Mouse (Mus musculus) lung, postnatal 14 days (tissue): ENCODE measurements around the gene Wapl.

Source experiments
- DNase-seq: peaks from one replicate; pipeline ENCODE4 v3.0.0; 2021

Gene Wapl

GRCm38 (mm10) chr14:34697376-34697775, 23.6 kb downstream of the Wapl start:
- DNase-seq: no peak

GRCm38 (mm10) chr14:34710209-34710608, 36.5 kb downstream of the Wapl start:
- DNase-seq: no peak

- no peak for DNase-seq
These were observed 38.3 kb downstream of the Wapl start for GRCm38 (mm10) chr14:34712027-34712426.

GRCm38 (mm10) chr14:34712857-34713256, 39.1 kb downstream of the Wapl start:
- DNase-seq: no peak

- no peak for DNase-seq
These were observed 44.4 kb downstream of the Wapl start for GRCm38 (mm10) chr14:34718150-34718549.

GRCm38 (mm10) chr14:34727709-34728108, 54.0 kb downstream of the Wapl start:
- no peak for DNase-seq

GRCm38 (mm10) chr14:34735405-34735804, 61.7 kb downstream of the Wapl start:
- DNase-seq: no peak

GRCm38 (mm10) chr14:34745401-34745800, 71.7 kb downstream of the Wapl start:
- DNase-seq: no peak

GRCm38 (mm10) chr14:34755731-34756130, 82.0 kb downstream of the Wapl start:
- no peak for DNase-seq

- no peak for DNase-seq
These were observed 86.2 kb downstream of the Wapl start for GRCm38 (mm10) chr14:34759938-34760337.

GRCm38 (mm10) chr14:34761082-34761959, 87.6 kb downstream of the Wapl start:
- DNase-seq: no peak

- no peak for DNase-seq
These were observed 89.0 kb downstream of the Wapl start for GRCm38 (mm10) chr14:34762682-34763081.

GRCm38 (mm10) chr14:34763771-34764539, 90.2 kb downstream of the Wapl start:
- DNase-seq: no peak

GRCm38 (mm10) chr14:34764908-34765307, 91.2 kb downstream of the Wapl start:
- DNase-seq: no peak

GRCm38 (mm10) chr14:34765380-34765779, 91.7 kb downstream of the Wapl start:
- DNase-seq: no peak

- DNase-seq: no peak
These were observed 92.5 kb downstream of the Wapl start for GRCm38 (mm10) chr14:34766181-34766580.

- DNase-seq: peak; percentile 80
These were observed 94.6 kb downstream of the Wapl start for GRCm38 (mm10) chr14:34768373-34768772.

- peak; percentile 78 for DNase-seq
These were observed 95.4 kb downstream of the Wapl start for GRCm38 (mm10) chr14:34769021-34769566.

- peak; percentile 15 for DNase-seq
These were observed 95.9 kb downstream of the Wapl start for GRCm38 (mm10) chr14:34769567-34770158.

GRCm38 (mm10) chr14:34770467-34770866, 96.7 kb downstream of the Wapl start:
- no peak for DNase-seq

- no peak for DNase-seq
These were observed 97.9 kb downstream of the Wapl start for GRCm38 (mm10) chr14:34771601-34772000.

- DNase-seq: no peak
These were observed 98.4 kb downstream of the Wapl start for GRCm38 (mm10) chr14:34772132-34772531.

GRCm38 (mm10) chr14:34773681-34774080, 100.0 kb downstream of the Wapl start:
- DNase-seq: no peak
